Mouse (Mus musculus) left cerebral cortex, postnatal 10 days (tissue): ENCODE measurements around the gene Mt2. TPM values are rescaled to one million over a fixed set of nuclear protein-coding genes. Genes with fewer than 3 reads are reported as not detected.

Experiments used
- DNase-seq, 2 experiments: peaks; one replicate each; pipeline ENCODE4 v3.0.0; 2021 to 2022; ENCODE audit warnings: low spot score in 2 of 2, mixed read lengths in 1 of 2; ENCODE audit errors: extremely low spot score in 1 of 2
- intact Hi-C: fragments of 180-260 bp; cut with DNase I; formaldehyde crosslinking; loops from one replicate; pipeline ENCODE4 v1.15.1; 2025
- total RNA-seq, 2 experiments: library from RNA; stranded (reverse); gene quantifications; 2 replicates each; pipeline ENCODE4 v1.2.3; 2021

The Mt2 gene
- total RNA-seq, 2 experiments from 2014 or later = 63.5 to 266 TPM

DNA sequence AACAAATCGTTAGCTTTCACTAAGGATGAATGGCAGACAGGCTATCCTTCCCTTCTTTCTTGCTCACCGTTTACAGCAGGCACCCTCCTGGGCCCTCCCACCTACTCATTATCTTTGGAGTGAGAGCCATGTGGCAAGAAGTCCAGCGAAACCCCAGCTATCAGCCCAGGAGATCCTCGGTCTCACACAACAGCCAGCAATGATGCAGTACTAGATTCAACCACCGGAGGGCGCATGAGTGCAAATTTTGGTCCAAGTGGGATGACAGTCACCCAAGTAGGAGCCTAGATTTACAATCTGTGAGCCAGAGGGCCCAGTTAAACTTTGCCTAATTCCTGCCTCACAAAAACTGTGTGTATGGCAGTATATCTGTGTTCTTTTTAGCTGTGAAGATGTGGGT lies 5.2 kb upstream of the Mt2 start:
- intact Hi-C loops = loop anchor here (5.0 kb wide), 1 partner anchor 35 kb away; no protein-coding TSS in a partner anchor
- DNase-seq = peak; percentile 83 to 88

DNA sequence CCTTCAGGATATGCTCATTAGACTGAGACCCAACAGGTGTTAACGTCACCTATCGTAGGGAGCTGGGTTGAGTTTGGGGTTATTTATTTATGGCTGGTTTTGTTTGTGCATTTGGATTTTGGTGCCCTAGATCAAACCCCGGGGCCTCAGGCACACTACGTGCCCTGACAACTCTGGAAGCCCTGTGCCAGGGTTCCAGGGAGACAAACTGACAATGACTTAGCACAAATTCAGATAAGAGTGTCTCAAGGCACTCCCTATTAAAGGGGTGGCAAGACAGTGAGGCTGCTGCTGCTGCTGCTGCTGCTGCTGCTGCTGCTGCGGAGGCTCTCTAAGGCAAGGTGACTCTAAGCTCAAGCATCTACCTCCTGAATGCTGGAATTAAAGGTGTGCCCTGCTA lies 2.9 kb upstream of the Mt2 start:
- no peak for DNase-seq
- intact Hi-C loops = loop anchor here (5.0 kb wide), 1 partner anchor 33 kb away; no protein-coding TSS in a partner anchor

DNA sequence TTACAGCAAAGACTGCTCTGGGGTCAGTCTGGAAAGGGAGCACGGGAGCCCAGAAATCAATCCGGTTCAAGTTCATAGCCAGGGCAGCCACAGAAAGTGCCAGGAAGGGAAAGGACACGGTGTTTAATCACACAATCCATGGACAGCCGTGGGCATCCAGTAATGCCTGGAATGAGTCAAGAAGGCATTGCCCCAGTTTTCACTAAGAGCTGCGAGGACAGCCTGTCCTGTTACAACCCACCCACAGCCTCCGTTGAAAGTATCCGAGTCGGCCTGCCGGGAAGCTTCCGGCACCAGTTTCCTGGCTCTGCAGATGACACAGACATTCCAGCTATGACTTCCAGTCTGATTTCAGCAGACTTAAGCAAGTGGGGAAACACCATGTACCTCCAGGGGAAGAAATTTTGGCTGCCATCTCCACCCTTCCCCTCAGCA lies 1.1 kb upstream of the Mt2 start:
- DNase-seq = peak in 1 of 2 experiments; percentile 56
- intact Hi-C loops = no loop called here

DNA sequence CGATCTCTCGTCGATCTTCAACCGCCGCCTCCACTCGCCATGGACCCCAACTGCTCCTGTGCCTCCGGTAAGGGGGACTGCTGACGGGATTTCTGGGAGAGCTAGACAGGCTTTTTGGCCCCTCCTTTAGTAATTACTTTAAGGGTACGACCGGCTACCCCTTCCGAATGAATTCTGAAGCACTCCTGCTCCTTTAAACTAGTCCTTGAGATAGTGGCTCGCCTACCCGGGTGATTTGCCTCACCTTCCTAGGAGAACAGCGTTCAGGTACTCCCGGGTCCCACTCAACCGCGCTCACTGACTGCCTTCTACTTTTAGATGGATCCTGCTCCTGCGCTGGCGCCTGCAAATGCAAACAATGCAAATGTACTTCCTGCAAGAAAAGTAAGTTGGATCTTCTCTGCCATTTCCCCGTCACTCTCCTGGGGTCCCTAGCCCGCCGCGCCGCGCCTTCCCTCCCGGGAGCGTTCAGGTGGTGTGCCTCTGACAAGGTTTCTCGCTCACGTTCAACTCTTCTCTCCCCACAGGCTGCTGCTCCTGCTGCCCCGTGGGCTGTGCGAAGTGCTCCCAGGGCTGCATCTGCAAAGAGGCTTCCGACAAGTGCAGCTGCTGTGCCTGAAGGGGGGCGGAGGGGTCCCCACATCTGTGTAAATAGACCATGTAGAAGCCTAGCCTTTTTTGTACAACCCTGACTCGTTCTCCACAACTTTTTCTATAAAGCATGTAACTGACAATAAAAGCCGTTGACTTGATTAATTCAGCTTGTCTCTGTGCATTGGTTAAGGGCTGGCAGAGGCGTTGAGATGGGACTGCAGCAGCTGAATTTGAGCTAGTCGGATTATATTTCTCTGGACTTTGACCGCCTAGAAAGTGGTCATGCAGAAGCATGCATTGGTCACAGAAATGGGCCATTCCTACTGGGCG lies 607 bp downstream of the Mt2 start:
- intact Hi-C loops = no loop called here
- peak in 1 of 2 experiments; percentile 43 for DNase-seq

DNA sequence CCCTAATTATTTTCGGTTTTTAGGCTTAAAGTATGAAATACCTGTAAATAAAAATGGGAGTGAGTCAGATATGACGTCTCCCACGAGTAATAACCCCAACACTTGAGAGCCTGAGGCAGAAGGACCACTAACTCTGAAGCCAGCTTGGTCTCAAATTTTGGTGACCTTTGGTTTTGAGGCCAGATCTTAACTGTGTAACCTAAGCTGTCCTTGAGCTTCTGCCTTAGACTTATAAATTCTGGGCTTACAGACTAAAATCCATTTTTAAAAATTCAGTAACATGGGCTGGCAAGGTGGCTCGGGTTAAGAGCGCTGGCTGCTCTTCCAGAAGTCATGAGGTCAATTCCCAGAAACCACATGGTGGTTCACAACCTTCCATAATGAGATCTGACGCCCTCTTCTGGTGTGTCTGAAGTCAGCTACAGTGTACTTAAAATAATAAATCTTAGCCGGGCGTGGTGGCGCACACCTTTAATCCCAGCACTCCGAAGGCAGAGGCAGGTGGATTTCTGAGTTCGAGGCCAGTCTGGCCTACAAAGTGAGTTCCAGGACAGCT lies 1.5 kb downstream of the Mt2 start:
- no peak for DNase-seq
- intact Hi-C loops = no loop called here

DNA sequence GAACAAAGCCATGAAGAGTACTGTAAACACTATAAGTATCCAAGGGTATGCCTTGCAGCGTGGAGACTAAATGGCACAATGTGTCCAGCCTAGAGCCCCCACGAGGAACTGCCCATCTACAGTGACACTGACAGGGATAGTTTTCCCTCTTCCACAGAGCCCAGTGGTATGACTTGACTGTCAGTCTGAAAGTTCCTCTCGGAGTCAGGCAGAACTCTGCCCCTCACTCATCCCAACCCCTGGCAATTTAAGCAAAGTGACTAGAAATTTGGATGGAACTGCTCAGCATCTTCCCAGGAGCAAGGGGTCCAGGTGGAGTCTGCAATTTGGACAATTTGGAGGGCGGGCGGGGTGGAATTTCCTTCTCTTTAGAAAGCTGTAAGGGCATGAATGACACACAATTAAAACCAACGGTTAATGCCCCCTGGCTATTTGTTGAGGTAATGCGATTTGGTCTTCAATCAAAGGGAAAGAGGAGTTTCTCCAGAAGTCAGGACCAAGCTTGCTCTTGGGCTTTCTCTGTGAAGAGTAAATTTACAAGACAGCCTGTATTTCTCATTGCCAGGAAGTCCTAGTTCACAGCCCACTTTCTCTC lies 2.3 kb downstream of the Mt2 start:
- DNase-seq = no peak
- intact Hi-C loops = no loop called here

DNA sequence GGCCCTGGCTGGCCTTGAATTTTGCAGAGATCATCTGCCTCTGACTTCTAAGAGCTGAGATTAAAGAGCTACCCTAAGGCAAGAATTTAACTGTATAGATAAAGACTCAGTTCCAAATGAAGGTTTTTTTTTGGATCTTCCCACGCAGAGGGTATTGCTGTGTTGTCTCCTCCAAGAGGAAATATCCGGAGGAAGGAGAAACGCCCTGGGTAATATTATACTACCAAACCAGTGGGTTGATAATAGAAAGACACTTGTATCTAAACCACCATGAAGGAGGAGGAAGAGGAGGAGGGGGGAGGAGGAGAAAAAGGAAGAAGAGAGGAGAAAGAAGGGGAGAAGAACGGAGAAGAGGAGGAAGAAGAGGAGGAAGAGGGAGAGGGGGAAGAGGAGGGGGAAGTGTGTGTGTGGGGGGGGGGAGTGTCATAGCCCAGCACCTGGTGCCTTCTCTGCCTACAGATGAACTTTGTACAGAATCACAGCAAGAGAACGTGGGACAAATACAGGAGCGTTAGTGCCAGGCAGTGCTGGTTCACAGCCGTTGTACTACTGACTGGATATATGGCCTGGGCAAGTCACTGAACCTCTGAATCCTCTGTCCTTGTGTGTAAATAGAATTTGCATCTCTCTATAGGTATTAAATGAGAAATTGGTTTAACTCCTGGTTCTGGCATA lies 5.4 kb downstream of the Mt2 start:
- DNase-seq = no peak
- intact Hi-C loops = no loop called here

DNA sequence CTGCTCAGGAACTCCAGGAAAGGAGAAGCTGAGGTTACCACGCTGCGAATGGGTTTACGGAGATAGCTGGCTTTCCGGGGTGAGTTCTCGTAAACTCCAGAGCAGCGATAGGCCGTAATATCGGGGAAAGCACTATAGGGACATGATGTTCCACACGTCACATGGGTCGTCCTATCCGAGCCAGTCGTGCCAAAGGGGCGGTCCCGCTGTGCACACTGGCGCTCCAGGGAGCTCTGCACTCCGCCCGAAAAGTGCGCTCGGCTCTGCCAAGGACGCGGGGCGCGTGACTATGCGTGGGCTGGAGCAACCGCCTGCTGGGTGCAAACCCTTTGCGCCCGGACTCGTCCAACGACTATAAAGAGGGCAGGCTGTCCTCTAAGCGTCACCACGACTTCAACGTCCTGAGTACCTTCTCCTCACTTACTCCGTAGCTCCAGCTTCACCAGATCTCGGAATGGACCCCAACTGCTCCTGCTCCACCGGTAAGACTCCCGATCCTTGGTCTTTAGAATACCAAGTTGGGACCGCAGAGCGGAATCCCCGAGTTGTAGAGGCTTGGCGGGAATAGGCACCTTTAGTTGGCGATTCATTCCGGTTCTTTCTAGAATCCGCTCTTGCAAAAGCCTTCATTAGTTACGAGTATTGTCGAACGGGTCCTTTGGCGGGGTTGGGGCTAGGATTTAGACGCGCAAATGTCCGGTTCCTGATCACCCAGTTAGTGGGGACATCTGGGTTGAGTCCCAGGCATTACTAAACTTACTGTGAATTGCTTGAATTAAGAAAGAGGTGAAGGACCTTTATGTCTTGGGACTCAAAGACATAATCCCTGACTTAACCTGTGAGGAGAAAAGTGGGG lies 6.6 kb downstream of the Mt2 start, which contains the start of gene Mt1:
Mt1 (plus strand) TSS at position 226 of the 856 bp plus-strand sequence.
- peak; percentile 79 to 95 for DNase-seq
- intact Hi-C loops = no loop called here

DNA sequence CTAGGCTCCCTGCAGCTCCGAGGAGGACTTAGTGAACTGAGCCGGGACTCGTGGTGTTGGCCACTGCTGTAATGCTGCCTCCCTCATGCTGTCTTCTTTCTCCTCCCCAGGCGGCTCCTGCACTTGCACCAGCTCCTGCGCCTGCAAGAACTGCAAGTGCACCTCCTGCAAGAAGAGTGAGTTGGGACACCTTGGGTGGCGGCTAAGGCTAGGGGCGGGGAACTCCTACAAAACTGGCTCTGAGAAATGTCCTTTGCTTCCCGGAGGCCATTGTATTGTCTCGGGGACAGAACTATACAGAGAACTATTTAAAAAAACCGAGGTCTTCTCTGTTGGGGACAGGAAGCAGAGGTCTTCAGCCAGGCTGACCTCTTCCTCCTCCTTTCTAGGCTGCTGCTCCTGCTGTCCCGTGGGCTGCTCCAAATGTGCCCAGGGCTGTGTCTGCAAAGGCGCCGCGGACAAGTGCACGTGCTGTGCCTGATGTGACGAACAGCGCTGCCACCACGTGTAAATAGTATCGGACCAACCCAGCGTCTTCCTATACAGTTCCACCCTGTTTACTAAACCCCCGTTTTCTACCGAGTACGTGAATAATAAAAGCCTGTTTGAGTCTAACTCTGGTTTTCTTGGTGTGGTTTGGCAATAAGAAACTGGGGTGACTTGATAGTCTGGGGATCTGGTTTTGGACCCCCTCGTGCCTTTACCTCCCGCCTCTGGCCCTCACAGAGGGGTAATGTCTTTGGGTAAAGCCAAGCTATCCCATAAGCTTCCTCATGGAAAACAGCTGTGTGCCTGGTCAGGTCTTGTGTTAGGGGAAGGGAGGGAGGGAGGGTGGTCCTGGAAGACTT lies 7.5 kb downstream of the Mt2 start:
- intact Hi-C loops = no loop called here
- DNase-seq = no peak

DNA sequence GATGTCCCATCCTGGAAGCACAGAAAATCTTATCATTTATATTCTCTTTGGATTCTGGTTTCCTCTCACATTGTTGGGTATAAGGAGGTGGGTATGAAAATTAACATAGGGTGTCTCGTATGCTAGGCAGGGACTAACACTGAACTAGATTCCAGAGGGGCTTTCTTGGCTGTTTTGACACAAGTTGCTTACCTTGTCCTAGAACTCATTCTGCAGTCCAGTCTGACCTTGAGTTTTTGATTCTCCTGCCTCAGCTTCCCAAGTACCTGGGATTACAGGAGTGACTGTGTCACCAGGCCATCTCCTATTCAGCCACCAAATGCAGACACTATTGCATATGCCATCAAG lies 8.1 kb downstream of the Mt2 start:
- DNase-seq = no peak
- intact Hi-C loops = no loop called here

DNA sequence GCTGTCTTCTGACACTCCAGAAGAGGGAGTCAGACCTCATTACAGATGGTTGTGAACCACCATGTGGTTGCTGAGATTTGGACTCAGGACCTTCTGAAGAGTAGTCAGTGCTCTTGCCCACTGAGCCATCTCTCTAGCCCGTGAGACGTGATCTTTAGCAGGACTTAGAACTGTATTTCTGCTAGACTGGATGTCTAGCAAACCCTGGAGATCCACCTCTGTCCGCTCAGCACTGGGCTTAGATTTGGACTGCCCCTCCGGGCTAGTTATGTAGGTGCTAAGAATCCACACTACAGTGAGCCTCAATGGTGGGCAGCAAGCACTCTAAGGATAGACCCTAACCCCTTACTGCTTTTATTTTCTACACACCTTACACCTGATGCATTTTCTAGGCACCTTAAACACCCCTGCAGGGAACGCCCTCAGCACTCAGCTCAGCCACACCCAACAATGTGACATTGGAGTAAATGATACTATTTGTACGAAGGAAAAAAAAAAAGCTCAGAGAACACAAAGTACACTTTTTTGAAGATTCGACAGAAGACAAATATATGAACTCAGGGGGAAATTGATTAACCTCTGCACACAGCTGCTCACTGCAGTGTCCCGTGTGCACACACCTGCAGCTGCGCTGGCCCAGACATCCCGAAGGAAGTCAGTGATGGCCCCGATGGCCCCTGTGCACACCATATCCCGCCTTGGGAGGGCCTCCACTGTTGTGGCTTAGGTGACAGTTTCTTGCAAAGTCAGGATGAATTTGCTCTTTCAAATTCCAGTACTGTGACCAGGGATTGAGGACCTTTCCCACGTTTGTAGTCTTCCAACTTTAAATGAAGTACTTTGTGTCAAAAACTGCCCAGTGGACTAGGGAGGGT lies 9.8 kb downstream of the Mt2 start:
- no peak for DNase-seq
- intact Hi-C loops = no loop called here

DNA sequence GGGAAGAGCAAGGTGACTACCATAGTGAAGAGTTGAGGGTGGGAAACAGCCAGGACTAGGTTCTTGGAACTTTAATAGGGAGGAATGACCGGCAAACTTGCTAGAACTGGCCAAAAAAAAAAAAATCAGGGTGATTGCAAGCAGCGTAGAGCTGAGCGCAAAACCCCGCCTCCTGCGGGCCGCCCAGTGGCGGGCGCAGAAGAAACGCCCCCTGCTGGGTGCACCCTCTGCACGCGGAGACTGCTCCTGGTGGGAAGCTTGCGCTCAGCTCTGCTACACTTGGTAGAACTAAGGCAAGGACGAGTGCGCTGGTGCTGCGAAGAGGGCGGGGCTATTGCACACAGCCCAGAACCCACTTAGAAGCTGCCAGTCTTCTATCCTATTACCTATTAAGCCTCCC lies 10.7 kb downstream of the Mt2 start:
- peak in 1 of 2 experiments; percentile 84 for DNase-seq
- intact Hi-C loops = no loop called here

DNA sequence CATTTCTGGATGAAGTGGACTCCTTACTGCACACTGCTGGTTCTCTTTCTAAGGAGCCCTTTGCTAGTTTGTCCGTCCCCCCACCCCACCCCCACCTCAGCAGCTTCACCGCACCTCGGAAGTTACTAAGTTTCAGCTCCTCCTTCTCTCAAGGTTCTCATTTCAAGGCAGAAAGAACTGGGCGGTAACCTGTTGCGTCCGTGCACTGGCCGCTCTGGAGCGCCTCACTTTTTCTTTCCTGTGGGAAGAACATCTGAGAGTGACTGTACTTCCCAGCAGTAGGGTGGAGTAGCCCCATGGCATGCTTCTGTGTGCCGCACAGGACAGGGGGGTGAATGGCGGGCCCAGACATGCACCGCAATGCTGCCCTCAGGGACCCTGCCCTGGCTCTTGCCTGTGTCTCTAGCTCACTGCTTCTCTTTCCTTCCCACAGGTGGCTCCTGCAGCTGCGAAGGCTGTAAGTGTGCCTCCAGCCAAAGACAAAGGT lies 11.9 kb downstream of the Mt2 start:
- no peak for DNase-seq
- intact Hi-C loops = no loop called here

DNA sequence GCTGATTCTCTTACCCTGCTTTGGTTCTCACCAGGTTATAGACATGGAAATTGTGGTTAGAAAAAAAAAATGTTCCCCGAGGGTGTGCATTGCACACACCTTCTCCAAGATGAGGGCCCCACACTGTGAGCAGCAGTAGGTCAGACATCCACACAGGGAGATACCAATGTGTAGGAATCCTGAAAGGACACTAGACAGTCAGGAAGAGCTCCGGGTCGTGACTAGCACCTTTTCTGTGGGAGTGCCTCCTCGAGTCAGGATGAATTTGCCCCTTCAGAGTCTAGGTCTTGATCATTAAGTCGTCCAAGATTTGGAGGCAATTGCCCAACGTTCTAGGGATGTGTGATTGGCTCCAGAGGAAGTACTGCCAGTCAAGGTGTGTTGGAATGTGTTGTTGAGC lies 13.3 kb downstream of the Mt2 start:
- DNase-seq = no peak
- intact Hi-C loops = no loop called here

DNA sequence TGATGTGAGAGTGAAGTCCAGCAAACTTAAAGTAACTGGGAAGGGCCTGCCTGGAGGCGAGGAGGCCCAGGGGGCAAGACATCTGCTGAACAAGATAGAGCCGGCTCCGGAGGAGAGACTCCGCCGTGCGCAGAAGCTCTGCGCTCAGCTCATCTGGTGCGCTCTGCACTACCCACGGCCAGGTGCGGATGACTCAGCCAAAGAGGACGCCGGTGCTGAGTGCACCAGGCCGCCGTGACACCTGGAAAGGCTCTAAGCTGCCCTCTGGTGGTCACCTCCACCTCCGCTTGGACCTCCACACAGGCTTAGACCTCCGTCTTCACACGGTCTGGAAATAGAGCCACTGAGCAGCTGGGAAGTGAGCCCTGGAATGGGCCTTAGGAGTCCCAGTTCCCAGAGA lies 14.1 kb downstream of the Mt2 start:
- intact Hi-C loops = no loop called here
- DNase-seq = peak in 1 of 2 experiments; percentile 72

DNA sequence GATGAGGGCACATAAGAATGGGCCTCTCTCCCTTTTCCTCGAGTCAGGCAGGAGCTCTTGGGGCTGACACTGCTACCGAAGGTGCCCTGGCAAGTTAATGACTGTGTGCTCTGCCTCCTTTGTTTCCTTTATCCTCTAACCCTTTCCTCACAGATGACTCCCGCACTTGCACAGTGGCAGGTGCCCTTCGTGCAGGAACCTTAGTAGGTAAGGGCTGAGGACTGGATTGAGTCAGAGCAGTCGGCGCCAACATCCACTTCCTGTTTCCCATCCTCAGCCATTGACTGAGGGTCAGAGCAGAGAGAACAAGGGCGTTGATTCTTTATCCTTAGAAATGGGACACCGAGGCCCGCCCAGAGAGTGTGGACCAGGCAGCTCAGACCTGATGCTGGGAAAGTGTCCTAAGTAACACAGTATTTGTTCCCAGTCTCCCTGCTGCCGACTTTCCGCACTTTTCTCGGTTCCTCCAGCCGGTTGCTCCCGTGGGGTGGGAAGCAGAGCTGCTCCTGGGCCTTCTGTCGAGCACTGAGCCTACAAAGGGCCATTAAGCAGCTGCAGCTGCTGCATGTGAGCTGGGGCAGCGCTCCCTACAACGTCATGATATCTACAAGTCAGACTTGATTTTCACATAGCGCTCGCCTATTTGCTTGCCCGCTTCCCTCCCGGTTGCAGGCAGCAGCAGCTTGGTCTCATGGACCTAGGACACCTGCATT lies 15.0 kb downstream of the Mt2 start:
- intact Hi-C loops = no loop called here
- no peak for DNase-seq
